Mouse (Mus musculus) spleen, adult 2 months (tissue): Measurements from ENCODE around the gene Unc79. TPM values are rescaled to one million over a fixed set of nuclear protein-coding genes. Genes with fewer than 3 reads are reported as not detected.

Experiments used
- DNase-seq, 2 experiments: peaks; one replicate each; pipeline versions ENCODE4 v3.0.0 to v3.0.0-alpha.2; 2012 to 2021; ENCODE audit warnings: low spot score in 2 of 2, low read depth in 1 of 2
- H3K27ac ChIP-seq: fragments of 200-500 bp; 2 replicates; pipeline ENCODE4 v1.5.1; 2012; ENCODE audit warnings: low read length, inconsistent platforms; ENCODE audit not compliant: insufficient read depth
- H3K27me3 ChIP-seq: fragments of 200-500 bp; 2 replicates; pipeline ENCODE4 v1.6.1; 2012; ENCODE audit warnings: mild to moderate bottlenecking, moderate library complexity, low read length, inconsistent platforms; ENCODE audit not compliant: control insufficient read depth, insufficient read depth
- H3K36me3 ChIP-seq: fragments of 200-500 bp; 2 replicates; pipeline ENCODE4 v1.6.1; 2012; ENCODE audit warnings: mild to moderate bottlenecking, low read length, inconsistent platforms; ENCODE audit not compliant: control insufficient read depth, insufficient read depth
- H3K4me1 ChIP-seq: fragments of 200-500 bp; 2 replicates; pipeline ENCODE4 v1.6.1; 2011; ENCODE audit warnings: inconsistent platforms; ENCODE audit not compliant: control insufficient read depth, insufficient read depth, insufficient read length
- H3K4me3 ChIP-seq: fragments of 200-500 bp; 2 replicates; pipeline ENCODE4 v1.5.1; 2011; ENCODE audit warnings: mild to moderate bottlenecking, inconsistent platforms; ENCODE audit not compliant: insufficient read depth, insufficient read length; ENCODE audit errors: extremely low read depth
- CTCF ChIP-seq: fragments of 200-500 bp; IDR thresholded peaks from 2 replicates; pipeline ENCODE4 v1.5.1; 2011; ENCODE audit warnings: mild to moderate bottlenecking, inconsistent platforms; ENCODE audit not compliant: insufficient read depth, insufficient read length, insufficient replicate concordance; ENCODE audit errors: extremely low read depth
- POLR2A ChIP-seq: fragments of 200-500 bp; IDR thresholded peaks from 2 replicates; pipeline ENCODE4 v1.6.1; 2011; ENCODE audit warnings: low read depth, low read length, inconsistent platforms
- WGBS: fragments of 180-500 bp; shearing (Covaris S2); methylation state at CpG from one replicate; pipeline ENCODE4 v1.1.7; 2018; 5-methylcytosine and 5-hydroxymethylcytosine counted together
- polyA plus RNA-seq: library from polyadenylated mRNA; depleted of rRNA; stranded (reverse); fragments of >200 nt; gene quantifications from 2 replicates; pipeline ENCODE4 v1.2.3, GENCODE M21; 2012

The Unc79 gene
- polyA plus RNA-seq, 1 experiment = 0.12 TPM

GRCm38 (mm10) chr12:103129395-103130248, 181.0 kb downstream of the Unc79 start:
- DNase-seq = no peak
- WGBS = 46% methylated on average over 17 of the region's 17 CpGs
- no peak overlapping the region for H3K27ac ChIP-seq
- no peak overlapping the region for H3K4me3 ChIP-seq
- TF ChIP-seq CTCF = no peak
- no peak for TF ChIP-seq POLR2A
- H3K27me3 ChIP-seq = no peaks in the 10 kb centered on the region
- H3K4me1 ChIP-seq = no peaks in the 10 kb centered on the region
- H3K36me3 ChIP-seq = no peaks in the 10 kb centered on the region

GRCm38 (mm10) chr12:103131419-103131818, 182.8 kb downstream of the Unc79 start:
- H3K27ac ChIP-seq = no peak overlapping the region
- H3K27me3 ChIP-seq = no peaks in the 10 kb centered on the region
- no peaks in the 10 kb centered on the region for H3K36me3 ChIP-seq
- H3K4me3 ChIP-seq = no peak overlapping the region
- no peak for DNase-seq
- H3K4me1 ChIP-seq = no peaks in the 10 kb centered on the region
- no peak for TF ChIP-seq POLR2A
- TF ChIP-seq CTCF = no peak
- 79% methylated on average over 6 of the region's 6 CpGs for WGBS

GRCm38 (mm10) chr12:103142550-103143010, 193.9 kb downstream of the Unc79 start:
- Histone ChIP-seq H3K4me3 (no peak overlapping the region), H3K27ac (no peak overlapping the region), H3K27me3 (0 out of 2 replicates have a peak, but pooled peaks cover 1% of the 10 kb centered on the region), H3K36me3 (no peaks in the 10 kb centered on the region), H3K4me1 (no peaks in the 10 kb centered on the region; the same call in 1 of the 2 replicates)
- no peak for DNase-seq
- TF ChIP-seq CTCF (no peak), POLR2A (no peak)
- WGBS = 21% methylated on average over 9 of the region's 9 CpGs

- no peaks in the 10 kb centered on the region; the same call in 1 of the 2 replicates for H3K4me1 ChIP-seq
- 41% methylated on average over 9 of the region's 9 CpGs for WGBS
- no peak overlapping the region for H3K4me3 ChIP-seq
- no peak overlapping the region for H3K27ac ChIP-seq
- DNase-seq = peak; percentile 7 to 11
- H3K36me3 ChIP-seq = no peaks in the 10 kb centered on the region
- TF ChIP-seq POLR2A = no peak
- peak; percentile 40; the same call in 1 of the 2 replicates for TF ChIP-seq CTCF
- H3K27me3 ChIP-seq = no peaks in the 10 kb centered on the region
Measured at GRCm38 (mm10) chr12:103143798-103144565, 195.3 kb downstream of the Unc79 start.

GRCm38 (mm10) chr12:103150247-103150646, 201.6 kb downstream of the Unc79 start:
- H3K4me3 ChIP-seq = no peak overlapping the region
- no peak for TF ChIP-seq CTCF
- no peak for TF ChIP-seq POLR2A
- no peaks in the 10 kb centered on the region for H3K4me1 ChIP-seq
- H3K36me3 ChIP-seq = no peaks in the 10 kb centered on the region
- DNase-seq = no peak
- H3K27ac ChIP-seq = no peak overlapping the region
- H3K27me3 ChIP-seq = no peaks in the 10 kb centered on the region
- WGBS = 68% methylated on average over 2 of the region's 2 CpGs

GRCm38 (mm10) chr12:103154927-103155326, 206.3 kb downstream of the Unc79 start:
- TF ChIP-seq POLR2A = no peak
- no peak for TF ChIP-seq CTCF
- no peaks in the 10 kb centered on the region for H3K4me1 ChIP-seq
- H3K27me3 ChIP-seq = no peaks in the 10 kb centered on the region
- no peak for DNase-seq
- H3K4me3 ChIP-seq = no peak overlapping the region
- H3K36me3 ChIP-seq = no peaks in the 10 kb centered on the region
- WGBS = 66% methylated on average over 2 of the region's 2 CpGs
- H3K27ac ChIP-seq = no peak overlapping the region
